Mouse (Mus musculus) R1 (cell line): ENCODE results near the gene Uckl1.

ENCODE experiments used
- DNase-seq: peaks from one replicate; pipeline ENCODE4 v3.0.0-alpha.2; 2018; ENCODE audit warnings: low read depth, low spot score

The Uckl1 gene

DNA sequence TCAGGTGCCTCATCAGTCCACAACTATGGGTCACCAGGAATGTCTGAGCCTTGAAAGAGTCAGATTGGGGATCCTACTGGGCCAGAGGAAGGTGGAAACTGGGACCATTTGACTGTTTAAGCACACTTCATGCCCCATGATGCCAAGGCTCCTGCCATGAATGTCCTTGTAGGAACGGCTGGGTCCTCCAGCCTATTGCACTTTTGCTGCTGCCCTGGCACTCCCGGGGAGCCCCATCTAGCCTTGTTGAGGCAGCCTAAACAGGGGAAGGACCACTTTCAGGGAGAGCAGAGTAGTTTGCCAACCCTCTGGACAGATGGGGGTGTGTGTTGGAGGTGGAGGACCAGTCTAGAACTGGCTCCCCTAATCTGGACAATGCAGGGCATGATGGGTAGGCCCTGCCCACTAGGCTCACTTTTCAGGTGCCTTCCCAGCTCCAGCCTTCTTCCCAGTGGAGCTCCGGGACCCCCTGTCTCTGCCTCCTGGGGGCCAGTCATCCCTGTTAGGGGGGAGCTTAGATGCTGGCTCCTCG is at the start of gene Uckl1:
Gene Uckl1, minus strand, starts transcription at position 482 of the 532 bp plus-strand sequence.
- no peak for DNase-seq

DNA sequence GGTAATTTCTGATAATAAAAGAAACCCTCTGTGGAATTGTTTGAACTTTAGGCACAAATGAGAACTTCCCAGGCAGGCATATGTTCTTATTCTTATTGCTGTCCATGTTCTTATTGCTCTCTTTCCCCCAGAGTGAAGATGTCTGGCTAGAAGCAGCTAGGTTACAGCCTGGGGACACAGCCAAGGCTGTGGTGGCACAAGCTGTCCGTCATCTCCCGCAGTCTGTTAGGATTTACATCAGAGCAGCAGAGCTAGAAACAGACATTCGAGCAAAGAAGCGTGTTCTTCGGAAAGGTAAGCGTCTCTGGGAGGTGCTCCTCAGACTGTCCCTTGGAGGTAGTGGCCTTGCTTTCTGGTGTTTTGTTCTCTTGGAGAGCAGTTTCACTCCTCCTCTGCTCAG is 47.9 kb upstream of the Uckl1 start:
- DNase-seq: no peak

GRCm38 (mm10) chr2:181628471-181628870 is 43.8 kb upstream of the Uckl1 start:
- DNase-seq: no peak

GRCm38 (mm10) chr2:181623401-181623800 is 38.7 kb upstream of the Uckl1 start:
- peak; percentile 25 for DNase-seq

- peak; percentile 21 for DNase-seq
Measured at GRCm38 (mm10) chr2:181618761-181619495, 34.2 kb upstream of the Uckl1 start.

DNA sequence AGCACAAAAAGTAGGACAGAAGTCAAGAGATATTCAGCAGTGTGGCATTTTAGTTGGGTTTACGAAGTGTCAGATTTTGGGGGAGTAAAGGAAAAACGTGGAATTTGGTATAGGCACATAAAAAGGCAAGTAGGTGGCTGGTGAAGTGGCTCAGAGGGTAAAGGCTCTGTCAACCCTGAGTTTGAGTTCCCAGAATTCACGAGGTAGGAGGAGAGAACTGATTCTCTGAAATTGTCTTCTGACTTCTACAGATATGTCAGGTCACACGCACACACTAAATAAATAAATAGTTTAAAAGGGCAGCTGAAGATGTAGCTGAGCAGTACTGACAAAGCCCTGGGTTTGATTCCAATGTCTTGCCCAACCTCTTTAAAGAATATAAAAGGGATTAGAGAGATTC is 17.7 kb upstream of the Uckl1 start:
- DNase-seq: no peak

GRCm38 (mm10) chr2:181601751-181602145 is 17.1 kb upstream of the Uckl1 start:
- no peak for DNase-seq

- DNase-seq: peak; percentile 98
Measured at GRCm38 (mm10) chr2:181600828-181601750, 16.4 kb upstream of the Uckl1 start.

DNA sequence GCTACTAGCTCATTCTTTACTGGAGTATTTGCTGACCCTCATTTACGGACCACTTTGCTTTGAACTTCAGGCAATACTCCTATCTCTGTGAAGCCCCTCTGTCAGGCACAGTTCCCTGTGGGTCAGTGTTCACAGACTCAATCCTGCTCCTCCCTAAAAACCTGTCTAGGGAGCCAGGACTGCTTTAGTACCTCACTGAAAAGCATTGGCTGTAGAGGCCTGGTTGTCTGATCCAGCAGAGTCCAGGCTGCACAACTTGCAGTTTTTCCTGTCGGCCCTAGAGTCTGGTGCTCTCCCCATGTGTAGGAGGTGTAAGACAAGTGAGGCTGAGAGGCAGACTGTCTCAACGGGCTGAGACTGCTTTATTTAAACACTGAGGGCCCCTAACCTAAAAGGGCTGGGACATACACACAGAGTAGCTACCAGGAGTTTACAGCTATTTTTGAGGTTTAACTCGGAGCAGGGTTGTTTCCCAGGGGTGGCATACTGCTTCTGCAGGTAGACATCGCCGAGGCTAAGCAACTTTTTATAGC is 15.6 kb upstream of the Uckl1 start:
- DNase-seq: no peak

DNA sequence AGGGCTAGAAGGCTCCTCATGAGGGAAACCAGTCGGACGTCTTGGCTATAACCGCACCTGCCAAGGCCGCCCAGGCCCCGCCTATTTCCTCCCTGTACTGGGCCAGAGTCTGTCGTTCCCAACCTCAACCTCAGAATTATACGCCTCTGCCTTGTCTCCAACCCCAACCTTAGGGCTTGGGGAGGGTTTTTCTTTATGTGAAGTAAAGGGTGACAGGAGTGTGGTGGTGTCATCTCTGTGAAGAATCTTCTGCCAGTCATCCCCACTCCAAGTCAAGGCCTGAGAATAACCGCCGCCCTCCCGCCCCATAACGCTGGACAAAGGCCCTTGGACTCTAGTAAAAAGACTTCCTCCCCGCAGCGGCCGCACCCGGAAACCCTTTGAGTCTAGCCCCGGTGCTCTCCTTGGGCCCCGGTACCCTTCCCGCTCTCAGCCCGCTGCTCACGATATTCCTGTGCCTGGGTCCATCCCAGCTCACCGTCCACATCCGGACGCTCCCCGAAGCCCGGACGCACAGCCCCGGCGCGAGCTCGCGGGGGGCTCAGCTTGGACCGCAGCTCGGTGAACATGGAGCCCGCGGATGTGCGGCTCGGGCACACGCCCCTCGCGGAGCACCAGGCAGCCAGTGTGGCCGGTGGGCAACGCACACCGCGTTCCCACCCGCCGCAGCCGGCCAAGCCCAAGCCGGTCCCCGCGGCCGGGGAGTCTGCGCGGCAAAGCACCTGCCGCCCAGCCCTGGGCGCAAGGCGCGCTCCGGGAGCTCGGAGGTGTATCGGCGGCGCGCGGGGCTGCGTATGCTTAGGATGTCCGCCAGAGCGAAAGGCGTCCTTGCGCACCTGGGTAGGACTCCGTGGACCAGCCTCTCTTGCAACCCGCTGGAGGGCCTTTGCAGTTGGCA is 14.0 kb upstream of the Uckl1 start, which contains the start of gene Samd10:
Gene Samd10, minus strand, starts transcription at position 759 of the 898 bp plus-strand sequence.
- peak; percentile 79 for DNase-seq

GRCm38 (mm10) chr2:181597378-181598061 is 12.8 kb upstream of the Uckl1 start:
- DNase-seq: peak; percentile 71

GRCm38 (mm10) chr2:181596221-181596960 is 11.7 kb upstream of the Uckl1 start:
- DNase-seq: no peak

GRCm38 (mm10) chr2:181594946-181595696 is 10.4 kb upstream of the Uckl1 start:
- peak; percentile 54 for DNase-seq

- DNase-seq: no peak
Measured at GRCm38 (mm10) chr2:181593937-181594336, 9.2 kb upstream of the Uckl1 start.

DNA sequence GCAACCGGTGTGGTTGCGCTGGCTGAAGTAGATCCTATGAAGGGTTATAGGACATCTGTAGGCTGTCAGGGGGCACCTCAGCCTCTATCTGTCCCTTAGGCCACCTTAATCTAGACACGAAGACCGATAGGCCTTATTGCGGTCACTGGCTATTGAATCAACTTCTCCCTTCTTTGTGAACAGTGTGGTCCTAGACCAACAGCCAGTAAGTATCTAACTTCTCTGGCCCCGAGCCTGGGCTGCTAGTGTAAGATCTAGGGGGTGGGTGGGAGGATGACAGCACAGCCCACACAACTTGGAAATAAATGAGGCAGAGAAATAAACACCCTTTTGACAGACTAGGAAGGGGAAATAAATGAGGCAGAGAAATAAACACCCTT is 8.3 kb upstream of the Uckl1 start:
- no peak for DNase-seq

DNA sequence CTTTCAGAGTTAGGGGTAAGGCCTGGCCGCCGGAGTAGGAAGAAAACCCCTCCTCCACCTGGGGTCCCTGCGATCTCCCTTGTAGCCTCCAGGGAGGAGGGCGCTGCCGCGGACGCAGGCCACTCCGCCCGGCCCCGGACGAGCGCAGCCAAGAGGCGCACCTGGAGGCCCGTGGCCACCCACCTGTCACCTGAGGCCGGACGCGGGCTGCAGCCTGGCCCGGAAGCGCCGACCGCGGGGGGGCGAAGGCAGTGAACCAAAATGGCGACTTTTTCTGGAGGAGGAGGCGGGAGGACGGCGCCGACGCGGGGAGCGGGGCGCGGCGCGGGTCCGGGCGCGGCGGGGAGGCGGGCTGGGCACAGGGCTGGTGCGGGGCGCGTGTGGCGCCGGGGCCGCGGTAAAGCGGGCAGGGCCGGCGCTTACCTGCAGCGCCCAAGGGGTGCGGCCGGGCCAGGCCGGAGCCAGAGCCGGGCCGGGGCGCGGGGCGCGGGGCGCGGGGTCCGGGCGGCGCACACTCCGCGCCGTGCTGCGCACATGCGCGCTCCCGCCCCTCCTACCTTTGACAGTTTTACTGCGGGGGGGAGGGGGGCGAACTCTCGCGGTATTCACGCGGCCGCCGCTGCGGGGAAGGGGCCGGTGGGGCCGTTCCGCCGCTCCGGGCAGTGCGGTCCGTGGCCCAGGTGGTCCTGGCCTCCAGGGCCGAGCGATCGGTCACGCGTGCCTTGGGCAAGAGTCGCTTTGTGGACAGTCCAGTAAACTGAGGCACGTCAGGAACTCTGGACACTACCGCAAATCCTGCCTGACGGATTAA is 7.7 kb upstream of the Uckl1 start, which contains the start of gene Zfp512b:
Gene Zfp512b, minus strand, starts transcription at position 573 of the 811 bp plus-strand sequence.
- peak; percentile 83 for DNase-seq

- peak; percentile 42 for DNase-seq
Measured at GRCm38 (mm10) chr2:181591528-181592085, 6.9 kb upstream of the Uckl1 start, which contains the start of gene Prpf6. Gene Prpf6 (plus strand): TSS chr2:181591868.

DNA sequence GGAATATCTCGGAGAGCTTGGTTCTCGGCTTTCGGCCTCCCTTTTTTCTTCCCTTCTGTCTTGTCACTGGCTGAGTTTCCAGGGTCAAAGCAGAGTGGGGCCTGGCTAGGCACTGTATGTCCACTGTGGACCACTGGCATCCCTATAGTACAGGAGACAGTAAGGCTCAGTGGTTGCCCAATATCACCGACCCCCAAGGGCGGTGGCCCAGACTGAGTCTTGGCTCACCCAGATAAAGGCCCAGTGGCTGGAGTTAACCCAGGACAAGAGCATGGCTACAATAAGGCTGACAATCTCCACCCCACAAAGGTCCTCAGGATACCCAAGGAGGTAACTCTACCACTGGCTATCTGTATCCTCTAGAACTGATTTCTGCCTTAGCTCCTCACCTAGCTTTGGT is 5.8 kb upstream of the Uckl1 start:
- no peak for DNase-seq
